19 mouse cellular contexts compared by ENCODE assay signal in the genomic region with DNA sequence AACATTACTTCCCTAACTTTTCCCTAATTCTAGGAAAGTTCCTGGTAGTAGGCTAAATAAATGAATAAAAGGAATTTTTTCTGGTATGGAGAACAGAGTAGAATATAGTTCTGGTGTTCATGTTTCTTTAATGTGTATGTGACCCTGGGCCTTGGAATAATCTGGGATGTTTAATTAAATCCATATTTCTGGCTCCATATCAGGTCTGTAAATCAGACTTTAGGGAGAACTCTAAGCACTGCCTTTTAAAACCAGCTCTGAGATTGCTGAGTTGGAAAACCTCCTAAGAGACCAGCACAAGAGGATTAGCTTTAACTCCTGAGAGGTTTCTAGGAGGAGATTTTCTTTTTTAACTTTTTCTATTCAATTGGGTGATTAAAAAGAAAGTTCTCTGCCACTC. TPM values are rescaled to one million over a fixed set of nuclear protein-coding genes. Genes with fewer than 3 reads are reported as not detected.
"Had no signal": no experiment of that assay in that cellular context is flagged by ENCODE, and none has a peak within 500 bp of the region (broad histone marks: within the 10 kb centered on the region; RNA-seq: fewer than 3 reads in every experiment).

No protein-coding gene starts in this region.

- H3K27ac ChIP-seq: midbrain, embryonic 10.5 days; midbrain, embryonic 12.5 days; neural tube, embryonic 12.5 days; stomach, embryonic 15.5 days; stomach, postnatal 0 days had no signal

- H3K9me3 ChIP-seq: midbrain, embryonic 10.5 days; midbrain, embryonic 12.5 days; neural tube, embryonic 12.5 days; stomach, embryonic 15.5 days had no signal

- H3K9ac ChIP-seq: lung, embryonic 14.5 days; midbrain, embryonic 12.5 days; neural tube, embryonic 12.5 days; stomach, embryonic 15.5 days had no signal

- H3K4me1 ChIP-seq: midbrain, embryonic 10.5 days; midbrain, embryonic 12.5 days; neural tube, embryonic 12.5 days; stomach, embryonic 15.5 days had no signal

- H3K27me3 ChIP-seq: midbrain, embryonic 12.5 days; neural tube, embryonic 12.5 days; stomach, embryonic 15.5 days had no signal

- H3K4me3 ChIP-seq: midbrain, embryonic 10.5 days; midbrain, embryonic 12.5 days; neural tube, embryonic 12.5 days; stomach, embryonic 15.5 days had no signal

- H3K4me2 ChIP-seq: lung, embryonic 14.5 days; midbrain, embryonic 12.5 days; neural tube, embryonic 12.5 days; stomach, embryonic 15.5 days had no signal

- DNase-seq: lung, adult 18-20 months; lung, embryonic 14.5 days; lung, postnatal 10 days; lung, postnatal 4 days; midbrain, embryonic 14.5 days; right cerebral cortex, postnatal 14 days; thymus, adult 2 months; thymus, postnatal 25 days; thymus, postnatal 4 days had no signal

- ATAC-seq: midbrain, embryonic 16.5 days had no signal

- H3K36me3 ChIP-seq: midbrain, embryonic 10.5 days; midbrain, embryonic 12.5 days; neural tube, embryonic 12.5 days; stomach, embryonic 15.5 days had no signal

RNA-seq across cellular contexts. Expression of gene Sp8, which starts 36.7 kb away (rescaled TPM):
- total RNA-seq: megakaryocyte, adult 5-6 weeks; megakaryocyte-erythroid progenitor cell, adult 5-6 weeks had no signal
- polyA plus RNA-seq: lung, embryonic 14.5 days; spleen, adult 2 months; stomach, embryonic 15.5 days; stomach, postnatal 0 days; testis, adult 2 months had no signal
